Mouse (Mus musculus) inflammation-experienced regulatory T-cells, adult 16 weeks (primary cell): ENCODE results near the gene Dock4. TPM values are rescaled to one million over a fixed set of nuclear protein-coding genes. Genes with fewer than 3 reads are reported as not detected.

Experiments used
- polyA plus RNA-seq: library from polyadenylated mRNA; unstranded; fragments of 100-300 nt; shearing (Covaris generic); gene quantifications from one replicate; pipeline ENCODE4 v1.2.1, GENCODE M21; 2017

Dock4 gene
- polyA plus RNA-seq: 1.3 TPM

DNA sequence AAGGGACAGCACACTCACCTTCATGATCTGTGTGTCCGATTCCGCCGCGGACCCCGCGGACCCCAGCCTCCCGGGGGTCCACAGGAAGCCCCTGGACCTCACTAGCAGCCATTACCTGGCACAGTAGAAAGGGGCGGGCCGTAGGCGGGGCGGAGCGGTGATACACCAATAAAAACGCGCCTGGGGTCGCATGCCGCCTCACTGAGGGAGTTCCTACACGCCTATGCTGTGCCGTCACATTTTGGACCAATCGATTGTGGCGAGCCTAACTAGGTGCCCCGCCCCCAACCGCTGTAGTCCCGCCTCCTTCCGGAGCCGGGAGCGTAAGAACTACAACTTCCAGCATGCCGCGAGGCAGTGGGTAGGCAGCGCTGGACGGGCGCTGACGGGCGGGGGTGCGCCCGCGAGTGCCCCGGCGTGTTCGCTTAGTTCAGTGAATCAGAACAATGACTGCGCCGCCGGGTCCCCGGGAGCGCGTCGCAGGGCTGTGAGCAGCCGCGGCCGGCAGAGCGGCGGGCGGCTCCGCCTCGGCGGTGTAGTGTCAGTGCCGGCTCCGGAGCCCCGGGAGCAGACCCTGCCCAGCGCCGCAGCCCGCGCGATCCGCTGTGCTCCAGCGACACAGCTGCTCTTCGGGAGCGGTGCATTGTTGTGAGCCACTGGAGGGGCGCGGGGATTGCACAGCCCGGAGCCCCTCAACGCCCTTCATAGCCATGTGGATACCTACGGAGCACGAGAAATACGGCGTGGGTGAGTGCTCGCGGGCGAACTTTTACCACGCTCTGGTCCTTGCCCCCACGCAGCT is at the start of gene Dock4, which contains the start of gene Zfp277:
Gene Dock4 (plus strand): TSS at position 305 of the 802 bp plus-strand sequence.
Gene Zfp277 (minus strand): TSS at position 255 of the 802 bp plus-strand sequence.

Other genes starting within 250 kb of the Dock4 start
- gene Lsmem1, start 246.5 kb upstream of the Dock4 start, polyA plus RNA-seq: not detected
- 101 TPM for gene Ifrd1, start 197.4 kb upstream of the Dock4 start, polyA plus RNA-seq
- 36.5 TPM for gene Zfp277, start 50 bp upstream of the Dock4 start, polyA plus RNA-seq